Mouse (Mus musculus) right cerebral cortex, adult 2 months (tissue): Measurements from ENCODE around the gene Akap1.

Experiments
- DNase-seq, 2 experiments: peaks; one replicate each; pipeline ENCODE4 v3.0.0; 2021 to 2022; ENCODE audit warnings: low spot score in 2 of 2

The Akap1 gene

GRCm38 (mm10) chr11:88842315-88842975 is 21.9 kb downstream of the Akap1 start:
- no peak for DNase-seq

GRCm38 (mm10) chr11:88841406-88841805 is 23.0 kb downstream of the Akap1 start:
- DNase-seq = no peak

- DNase-seq = no peak
These were observed 23.5 kb downstream of the Akap1 start for GRCm38 (mm10) chr11:88840724-88841350.

- no peak for DNase-seq
These were observed 24.1 kb downstream of the Akap1 start for GRCm38 (mm10) chr11:88840292-88840691.

- DNase-seq = no peak
These were observed 25.0 kb downstream of the Akap1 start for GRCm38 (mm10) chr11:88839379-88839778.

- DNase-seq = no peak
These were observed 25.8 kb downstream of the Akap1 start for GRCm38 (mm10) chr11:88838630-88839029.

- DNase-seq = no peak
These were observed 29.8 kb downstream of the Akap1 start for GRCm38 (mm10) chr11:88834606-88835005.

- no peak for DNase-seq
These were observed 30.3 kb downstream of the Akap1 start for GRCm38 (mm10) chr11:88834134-88834533.

GRCm38 (mm10) chr11:88833099-88833498 is 31.3 kb downstream of the Akap1 start:
- DNase-seq = no peak

GRCm38 (mm10) chr11:88830257-88830804 is 34.1 kb downstream of the Akap1 start:
- peak in 1 of 2 experiments; percentile 37 for DNase-seq

- DNase-seq = no peak
These were observed 35.9 kb downstream of the Akap1 start for GRCm38 (mm10) chr11:88828528-88828927.

- no peak for DNase-seq
These were observed 38.5 kb downstream of the Akap1 start for GRCm38 (mm10) chr11:88825909-88826308.

- peak; percentile 85 to 86 for DNase-seq
These were observed 41.4 kb downstream of the Akap1 start for GRCm38 (mm10) chr11:88822991-88823390.

GRCm38 (mm10) chr11:88822526-88822925 is 41.9 kb downstream of the Akap1 start:
- no peak for DNase-seq

- no peak for DNase-seq
These were observed 43.4 kb downstream of the Akap1 start for GRCm38 (mm10) chr11:88820742-88821576.

GRCm38 (mm10) chr11:88820253-88820652 is 44.1 kb downstream of the Akap1 start:
- no peak for DNase-seq

- no peak for DNase-seq
These were observed 47.3 kb downstream of the Akap1 start for GRCm38 (mm10) chr11:88817061-88817460.

GRCm38 (mm10) chr11:88803231-88804010 is 61.0 kb downstream of the Akap1 start:
- DNase-seq = no peak

GRCm38 (mm10) chr11:88796207-88796606 is 68.2 kb downstream of the Akap1 start:
- no peak for DNase-seq

GRCm38 (mm10) chr11:88789893-88790292 is 74.5 kb downstream of the Akap1 start:
- DNase-seq = no peak

- DNase-seq = no peak
These were observed 77.6 kb downstream of the Akap1 start for GRCm38 (mm10) chr11:88786816-88787215.

- DNase-seq = no peak
These were observed 80.9 kb downstream of the Akap1 start for GRCm38 (mm10) chr11:88783525-88783924.
